Mouse (Mus musculus) hindbrain, embryonic 13.5 days (tissue): Measurements from ENCODE around the gene Dnaja3. TPM values are rescaled to one million over a fixed set of nuclear protein-coding genes. Genes with fewer than 3 reads are reported as not detected.

Experiments used
- ATAC-seq: fragments of 200-750 bp; cut with Nextera tagmentation; 2 replicates; pipeline ENCODE4 v1.8.0; 2017; ENCODE audit warnings: moderate TSS enrichment; ENCODE audit not compliant: low FRiP score
- H3K27ac ChIP-seq: fragments of 300-500 bp; sonication (generic); 2 replicates; pipeline ENCODE4 v1.5.1; 2015; ENCODE audit warnings: inconsistent platforms, mild to moderate bottlenecking, moderate library complexity
- H3K27me3 ChIP-seq: fragments of 300-500 bp; sonication (generic); 2 replicates; pipeline ENCODE4 v1.6.1; 2015; ENCODE audit warnings: mild to moderate bottlenecking, inconsistent platforms
- H3K36me3 ChIP-seq: fragments of 300-500 bp; sonication (generic); 2 replicates; pipeline ENCODE4 v1.6.1; 2015; ENCODE audit warnings: mild to moderate bottlenecking, inconsistent platforms
- H3K4me1 ChIP-seq: fragments of 300-500 bp; sonication (generic); replicated peaks from 2 replicates; pipeline ENCODE4 v1.6.1; 2015; ENCODE audit warnings: inconsistent platforms
- H3K4me2 ChIP-seq: fragments of 300-500 bp; sonication (generic); 2 replicates; pipeline ENCODE4 v1.6.1; 2015; ENCODE audit warnings: inconsistent platforms, mild to moderate bottlenecking, moderate library complexity
- H3K4me3 ChIP-seq: fragments of 300-500 bp; sonication (generic); 2 replicates; pipeline ENCODE4 v1.5.1; 2015; ENCODE audit warnings: mild to moderate bottlenecking, inconsistent platforms
- H3K9ac ChIP-seq: fragments of 300-500 bp; sonication (generic); 2 replicates; pipeline ENCODE4 v1.6.1; 2015; ENCODE audit warnings: mild to moderate bottlenecking, inconsistent platforms
- H3K9me3 ChIP-seq: fragments of 300-500 bp; sonication (generic); 2 replicates; pipeline ENCODE4 v1.6.1; 2016; ENCODE audit warnings: inconsistent platforms
- WGBS: fragments of 180-500 bp; shearing (Covaris S2); methylation state at CpG from one replicate; pipeline ENCODE4 v1.1.7; 2015; 5-methylcytosine and 5-hydroxymethylcytosine counted together
- polyA plus RNA-seq: library from polyadenylated mRNA; unstranded; fragments of >200 nt; fragmentation: Nextera tagmentation; extraction: Ambion mirVana; gene quantifications from 2 replicates; pipeline ENCODE4 v1.2.1, GENCODE M21; 2015

Dnaja3 gene
- polyA plus RNA-seq: 52.7 and 54.8 TPM in 2 replicates

DNA sequence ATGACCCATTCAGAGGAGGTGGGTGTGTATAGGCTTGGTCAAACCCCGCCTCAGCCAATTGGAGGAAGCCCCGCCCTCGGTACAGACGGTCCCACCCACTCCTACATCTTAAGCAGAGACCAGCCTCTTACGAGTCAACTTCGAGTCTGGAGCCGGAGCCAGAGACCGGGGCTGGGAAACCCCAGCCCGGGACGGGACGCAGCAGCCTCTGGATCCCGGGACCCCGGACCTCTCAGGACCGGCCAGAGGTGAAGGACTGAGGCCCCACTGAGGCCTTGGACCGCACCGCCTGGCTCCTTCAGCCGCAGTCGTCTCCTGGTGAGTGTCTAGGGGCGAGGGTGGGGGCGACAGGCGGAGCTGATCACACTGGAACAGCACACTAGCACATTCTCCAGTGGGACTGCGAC lies at the start of gene Dnaja3, which contains the start of gene Vasn:
Dnaja3 (plus strand) TSS at position 159 of the 407 bp plus-strand sequence.
Vasn (plus strand) TSS at position 111 of the 407 bp plus-strand sequence.
- ATAC-seq: peak; percentile 90
- Histone ChIP-seq H3K27me3 (no peaks in the 10 kb centered on the region), H3K4me1 (peaks cover 59% of the 10 kb centered on the region), H3K9ac (peak within 1 kb of the TSS; percentile 77), H3K9me3 (no peaks in the 10 kb centered on the region), H3K36me3 (peaks cover 14% of the 10 kb centered on the region), H3K4me3 (peak within 1 kb of the TSS; percentile 53), H3K4me2 (peak within 1 kb of the TSS; percentile 80), H3K27ac (peak within 1 kb of the TSS; percentile 70)
- WGBS: under 1% methylated on average over 22 of the region's 22 CpGs

DNA sequence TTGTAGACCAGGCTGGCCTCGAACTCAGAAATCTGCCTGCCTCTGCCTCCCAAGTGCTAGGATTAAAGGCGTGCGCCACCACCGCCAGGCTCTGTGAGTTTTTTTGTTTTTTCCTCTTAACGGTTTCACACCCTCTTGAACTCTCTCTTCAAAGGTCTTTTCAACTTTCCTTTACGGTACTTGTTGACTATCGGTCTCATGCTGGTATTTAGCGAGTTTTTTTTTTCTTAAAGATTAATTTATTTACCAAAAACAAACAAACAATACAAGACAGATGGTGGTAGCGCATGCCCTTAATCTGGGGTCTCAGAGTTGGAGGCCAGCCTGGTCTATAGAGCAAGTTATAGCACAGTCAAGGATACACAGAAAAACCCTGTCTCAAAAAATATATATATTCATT lies 49.6 kb upstream of the Dnaja3 start:
- no peak overlapping the region for H3K27ac ChIP-seq
- no peak overlapping the region for H3K9ac ChIP-seq
- H3K27me3 ChIP-seq: no peaks in the 10 kb centered on the region
- no peak for ATAC-seq
- 98% methylated on average over 9 of the region's 9 CpGs for WGBS
- H3K4me1 ChIP-seq: peaks cover 45% of the 10 kb centered on the region
- H3K9me3 ChIP-seq: no peaks in the 10 kb centered on the region
- H3K4me2 ChIP-seq: no peak overlapping the region
- H3K4me3 ChIP-seq: no peak overlapping the region
- H3K36me3 ChIP-seq: peaks cover 6% of the 10 kb centered on the region; the same call in 1 of the 2 replicates

DNA sequence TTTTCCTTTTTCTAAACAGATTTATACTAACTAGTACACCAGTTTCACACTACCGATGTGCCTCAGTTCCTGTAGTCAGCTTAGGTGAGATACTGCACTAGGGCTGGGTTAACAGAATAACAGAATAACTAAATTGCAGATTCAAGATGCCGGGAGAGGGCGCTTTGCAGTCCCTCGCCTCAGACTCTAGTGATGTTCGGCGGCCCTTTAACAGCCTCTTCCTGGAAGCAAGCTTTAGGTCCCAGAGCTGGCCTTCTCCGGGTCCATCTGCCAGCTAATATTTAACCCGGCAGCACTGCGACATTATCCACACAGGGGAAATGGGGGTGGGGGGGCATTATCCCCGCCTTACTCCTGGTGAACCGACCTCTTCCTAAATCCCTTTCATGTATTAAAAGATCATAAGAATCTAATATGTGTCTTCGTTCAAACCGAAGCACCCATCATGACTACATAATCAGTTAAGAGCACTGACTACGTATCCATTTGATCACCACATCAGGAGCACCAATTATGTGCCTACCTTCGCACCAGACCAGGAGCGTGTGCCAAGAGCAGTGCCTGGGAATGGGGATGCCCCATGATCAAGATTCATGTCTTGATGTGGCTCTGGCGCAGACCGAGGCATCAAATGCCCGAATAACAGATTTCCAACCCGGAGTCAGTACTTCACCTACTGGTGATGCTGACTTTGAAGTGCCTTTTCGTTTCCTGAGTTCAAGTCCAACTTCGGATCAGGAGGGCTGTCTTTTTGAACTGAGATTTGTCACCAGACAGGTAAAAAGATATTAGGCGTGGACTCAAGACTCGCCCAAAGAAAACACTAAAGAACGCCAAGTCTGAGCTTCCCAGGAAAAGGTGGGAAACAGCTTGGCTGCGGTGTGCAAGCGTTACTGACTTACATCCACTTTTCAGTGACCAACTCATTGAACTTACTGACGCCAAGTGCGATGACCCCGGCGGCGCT lies 46.6 kb upstream of the Dnaja3 start:
- Histone ChIP-seq H3K4me2 (peak overlapping the region; percentile 97), H3K4me3 (peak overlapping the region; percentile 84), H3K9ac (peak overlapping the region; percentile 96), H3K4me1 (peaks cover 56% of the 10 kb centered on the region), H3K27ac (peak overlapping the region; percentile 96), H3K27me3 (no peaks in the 10 kb centered on the region), H3K36me3 (peaks cover 6% of the 10 kb centered on the region; the same call in 1 of the 2 replicates), H3K9me3 (no peaks in the 10 kb centered on the region)
- WGBS: 12% methylated on average over 32 of the region's 32 CpGs
- no peak for ATAC-seq

DNA sequence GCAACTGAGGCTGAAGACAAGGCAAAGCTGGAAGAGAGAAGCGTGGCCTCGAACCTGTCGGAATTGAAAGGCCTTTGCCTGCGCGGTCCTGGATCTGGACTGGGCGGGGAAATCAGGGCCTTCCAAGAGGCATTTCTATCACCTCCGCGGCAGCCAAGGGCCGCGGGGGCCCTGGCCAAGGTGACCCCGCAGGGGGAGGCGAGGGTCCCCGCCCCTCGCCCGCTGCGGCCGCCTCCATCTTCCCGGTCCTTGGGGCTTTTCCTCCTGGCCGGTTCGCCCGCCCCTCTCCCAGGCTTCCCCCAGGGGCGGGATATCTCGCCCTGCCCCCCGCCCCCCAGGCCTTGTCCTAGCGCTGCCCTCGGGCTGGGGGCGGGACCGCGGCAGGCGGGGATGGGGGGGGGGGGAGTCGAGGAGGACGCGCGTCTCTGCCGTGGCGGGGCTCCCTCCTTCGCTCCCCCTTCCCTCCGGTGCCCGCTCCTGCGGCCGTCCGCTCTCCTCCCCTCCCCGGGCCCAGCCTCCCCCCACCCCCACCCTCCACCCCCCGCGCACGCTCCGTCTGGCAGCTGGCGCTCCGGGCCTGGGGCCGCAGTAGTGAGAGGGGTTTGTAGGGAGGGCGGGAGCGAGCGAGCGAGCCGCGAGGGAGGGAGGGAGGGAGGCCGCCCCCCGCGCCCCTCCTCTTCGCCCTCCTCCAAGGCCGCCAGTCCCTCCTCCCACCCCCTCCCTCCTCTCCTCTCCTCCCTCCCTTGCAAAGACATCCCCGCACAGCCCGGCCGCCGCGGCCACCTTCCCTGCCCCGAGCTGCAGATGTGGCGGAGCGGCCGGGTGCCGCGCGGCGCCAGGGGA lies 45.6 kb upstream of the Dnaja3 start, which contains the start of gene Glis2:
Glis2 (plus strand) TSS at position 743 of the 843 bp plus-strand sequence.
- Histone ChIP-seq H3K9ac (peak within 1 kb of the TSS; percentile 96), H3K4me1 (peaks cover 66% of the 10 kb centered on the region)
- under 1% methylated on average over 21 of the region's 74 CpGs for WGBS

DNA sequence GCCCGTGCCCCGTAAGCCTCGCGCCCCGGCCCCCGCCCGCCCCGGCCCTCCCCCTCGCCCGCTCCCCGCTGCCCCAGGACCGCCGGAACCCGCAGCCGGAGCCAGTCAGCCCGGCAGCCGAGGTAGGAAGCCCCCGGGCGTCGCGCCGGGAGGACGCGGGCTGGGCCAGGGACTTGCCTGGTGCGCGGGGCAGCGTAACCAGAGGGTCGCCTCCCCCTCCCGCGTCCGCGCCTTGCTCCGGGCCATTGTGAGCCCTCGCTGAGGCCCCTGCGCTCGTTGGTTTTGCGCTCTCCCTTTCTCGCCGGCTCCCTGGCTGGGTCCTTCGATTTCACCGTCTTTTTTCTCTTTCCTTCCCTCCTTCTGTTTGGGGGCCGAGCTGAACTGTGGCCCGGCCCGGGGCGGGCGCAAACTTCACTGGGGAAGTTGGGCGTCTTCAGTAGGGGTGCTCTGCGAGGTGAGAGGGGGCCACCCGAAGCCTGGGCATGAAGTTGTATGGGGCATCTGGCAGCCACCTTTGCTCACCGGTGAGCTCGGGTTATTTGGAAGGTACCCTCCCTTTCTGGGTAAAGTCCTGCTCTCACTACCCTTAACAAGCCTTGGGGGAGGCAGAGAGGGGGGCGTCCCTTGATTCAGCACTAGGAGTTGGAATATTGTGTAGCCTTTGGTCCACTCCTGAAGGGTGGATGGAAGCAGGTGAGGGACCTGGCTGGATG lies 44.8 kb upstream of the Dnaja3 start:
- Histone ChIP-seq H3K27me3 (no peaks in the 10 kb centered on the region), H3K36me3 (peaks cover 6% of the 10 kb centered on the region; the same call in 1 of the 2 replicates), H3K27ac (peak overlapping the region; percentile 96), H3K9ac (peak overlapping the region; percentile 96), H3K9me3 (no peaks in the 10 kb centered on the region), H3K4me1 (peaks cover 72% of the 10 kb centered on the region), H3K4me2 (peak overlapping the region; percentile 97), H3K4me3 (peak overlapping the region; percentile 84)
- 0% methylated on average over 29 of the region's 52 CpGs for WGBS
- peak; percentile 30 for ATAC-seq

More for the DNA sequence above, 45.6 kb upstream of the Dnaja3 start, which contains the start of gene Glis2:
- peak; percentile 86 for ATAC-seq
- H3K4me2 ChIP-seq: peak within 1 kb of the TSS; percentile 97
- H3K9me3 ChIP-seq: no peaks in the 10 kb centered on the region
- no peaks in the 10 kb centered on the region for H3K27me3 ChIP-seq
- H3K4me3 ChIP-seq: peak within 1 kb of the TSS; percentile 84
- H3K27ac ChIP-seq: peak within 1 kb of the TSS; percentile 96
- peaks cover 6% of the 10 kb centered on the region; the same call in 1 of the 2 replicates for H3K36me3 ChIP-seq

DNA sequence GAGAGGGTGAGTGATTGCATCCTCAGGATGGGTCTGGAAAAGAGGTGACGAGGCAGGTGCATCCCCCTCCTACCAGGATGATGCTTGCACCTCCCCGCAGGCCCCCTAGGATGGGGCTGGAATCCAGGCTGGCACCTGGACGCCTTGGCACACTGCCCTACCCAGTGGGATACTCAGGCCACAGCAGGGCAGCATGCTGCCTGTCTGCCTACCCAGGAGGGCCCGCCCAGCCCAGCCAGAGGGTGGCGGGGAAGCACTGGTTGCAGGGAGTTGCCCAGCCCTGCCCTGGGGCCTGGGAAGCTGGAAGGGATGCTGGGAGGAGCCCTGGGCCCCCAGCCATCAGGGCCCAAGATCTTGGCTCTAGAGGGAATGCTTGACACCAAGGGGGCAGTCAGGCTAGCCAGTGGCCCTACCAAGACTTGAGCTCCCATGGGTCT lies 44.2 kb upstream of the Dnaja3 start:
- peak; percentile 6; the same call in 1 of the 2 replicates for ATAC-seq
- Histone ChIP-seq H3K4me2 (peak overlapping the region; percentile 97), H3K27me3 (no peaks in the 10 kb centered on the region)

DNA sequence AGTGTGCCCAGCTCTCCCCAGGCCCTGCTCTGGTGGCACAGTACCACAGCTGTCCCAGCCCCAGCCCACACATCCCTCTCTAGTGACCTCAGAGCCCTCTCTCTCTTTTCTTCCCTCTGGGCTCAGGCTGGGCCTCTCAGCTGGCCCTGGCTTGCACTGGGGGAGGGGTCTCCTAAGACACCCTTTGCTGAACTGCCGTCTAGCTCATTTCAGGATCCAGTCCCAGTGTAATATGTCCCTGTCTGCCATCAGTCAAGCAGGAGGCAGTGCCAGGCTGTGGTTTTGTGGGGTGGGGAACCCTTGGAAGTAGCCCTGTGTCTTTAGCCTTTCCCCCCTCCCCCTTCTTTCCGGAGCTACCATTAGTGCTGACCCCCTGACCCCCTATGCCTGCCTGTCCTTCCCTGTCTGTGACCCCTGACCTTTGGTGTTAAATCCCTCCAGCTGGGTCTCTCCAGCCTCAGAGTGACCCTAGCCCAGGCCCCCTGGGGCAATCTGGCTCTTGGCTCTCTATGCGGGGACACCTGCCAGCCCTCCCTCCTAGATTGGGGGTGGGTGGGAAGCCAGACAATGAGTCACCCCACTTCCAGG lies 43.6 kb upstream of the Dnaja3 start:
- no peaks in the 10 kb centered on the region for H3K9me3 ChIP-seq
- H3K27ac ChIP-seq: peak overlapping the region; percentile 96
- peak overlapping the region; percentile 84 for H3K4me3 ChIP-seq
- no peaks in the 10 kb centered on the region for H3K27me3 ChIP-seq
- H3K9ac ChIP-seq: peak overlapping the region; percentile 96
- H3K4me2 ChIP-seq: peak overlapping the region; percentile 97
- no peaks in the 10 kb centered on the region for H3K36me3 ChIP-seq
- 3% methylated on average over 3 of the region's 3 CpGs for WGBS
- peaks cover 82% of the 10 kb centered on the region for H3K4me1 ChIP-seq
- ATAC-seq: no peak

More for the DNA sequence above, 44.2 kb upstream of the Dnaja3 start:
- peaks cover 4% of the 10 kb centered on the region; the same call in 1 of the 2 replicates for H3K36me3 ChIP-seq
- peak overlapping the region; percentile 96 for H3K9ac ChIP-seq
- WGBS: 2% methylated on average over 5 of the region's 5 CpGs
- H3K27ac ChIP-seq: peak overlapping the region; percentile 96
- H3K4me3 ChIP-seq: peak overlapping the region; percentile 84
- peaks cover 76% of the 10 kb centered on the region for H3K4me1 ChIP-seq
- H3K9me3 ChIP-seq: no peaks in the 10 kb centered on the region

DNA sequence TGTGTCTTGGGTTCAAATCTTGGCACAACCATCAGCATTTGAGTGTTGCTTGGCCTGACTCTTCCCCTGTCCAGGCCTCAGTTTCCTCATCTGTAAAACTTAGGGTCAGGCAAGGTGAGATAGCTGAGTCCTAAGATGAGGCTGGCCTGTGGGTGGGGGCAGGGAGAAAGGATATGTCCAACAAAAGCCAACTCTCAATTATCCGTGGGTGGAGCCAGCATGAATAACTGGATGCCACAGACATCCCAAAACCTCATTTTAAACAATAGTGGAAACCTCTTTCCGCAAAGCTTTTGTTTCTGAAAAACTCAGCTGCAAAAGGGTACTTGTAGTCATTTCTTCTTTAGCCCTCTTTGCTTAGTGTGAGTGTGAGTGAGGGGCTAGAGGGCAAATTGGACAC lies 43.0 kb upstream of the Dnaja3 start:
- Histone ChIP-seq H3K36me3 (no peaks in the 10 kb centered on the region), H3K27ac (peak overlapping the region; percentile 96), H3K4me1 (peaks cover 85% of the 10 kb centered on the region), H3K9ac (peak overlapping the region; percentile 96), H3K4me2 (peak overlapping the region; percentile 97), H3K4me3 (peak overlapping the region; percentile 84), H3K27me3 (no peaks in the 10 kb centered on the region), H3K9me3 (no peaks in the 10 kb centered on the region)
- WGBS: 24% methylated on average over 2 of the region's 2 CpGs
- ATAC-seq: no peak

DNA sequence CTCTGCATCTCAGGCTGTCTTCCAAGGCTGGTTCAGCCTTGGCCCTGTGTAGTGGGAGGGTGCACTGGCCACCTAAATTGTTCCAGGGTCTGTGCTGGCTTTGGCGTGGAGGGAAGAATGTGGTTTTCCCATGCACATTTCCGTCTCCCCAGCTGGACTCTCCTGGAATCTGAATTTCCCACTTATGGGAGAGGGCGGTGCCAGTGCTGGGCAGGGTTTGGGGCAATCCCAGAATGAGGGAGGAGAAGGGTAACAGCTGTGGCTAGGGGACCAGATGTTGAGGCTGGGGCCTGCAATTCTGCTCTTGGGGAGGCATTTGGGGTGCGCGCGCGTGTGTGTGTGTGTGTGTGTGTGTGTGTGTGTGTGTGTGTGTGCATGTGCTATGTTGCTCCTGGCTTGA lies 42.5 kb upstream of the Dnaja3 start:
- Histone ChIP-seq H3K4me2 (peak overlapping the region; percentile 97), H3K4me3 (peak overlapping the region; percentile 84), H3K9me3 (no peaks in the 10 kb centered on the region), H3K4me1 (peaks cover 85% of the 10 kb centered on the region), H3K27ac (peak overlapping the region; percentile 75; the same call in 1 of the 2 replicates), H3K36me3 (no peaks in the 10 kb centered on the region), H3K9ac (peak overlapping the region; percentile 96), H3K27me3 (no peaks in the 10 kb centered on the region)
- 59% methylated on average over 7 of the region's 7 CpGs for WGBS
- no peak for ATAC-seq

DNA sequence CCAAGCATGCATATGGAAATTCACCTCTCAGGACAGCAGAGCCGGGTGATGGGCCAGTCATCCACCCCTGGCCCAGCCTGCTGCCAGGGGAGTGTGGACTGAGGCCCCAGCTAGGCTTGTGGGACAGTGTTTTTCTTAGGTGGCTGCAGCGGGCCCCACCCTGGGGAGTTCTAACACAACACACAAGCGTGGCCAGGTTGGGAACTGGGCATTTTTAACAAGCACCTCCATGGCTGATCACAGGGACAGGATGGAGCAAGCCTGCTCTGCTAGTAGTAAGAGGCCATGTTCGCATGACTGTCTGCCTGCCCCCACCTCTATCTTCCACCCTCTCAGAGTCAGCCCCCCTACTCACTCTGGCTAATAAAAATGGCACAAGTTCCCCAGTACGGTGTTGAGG lies 41.7 kb upstream of the Dnaja3 start:
- Histone ChIP-seq H3K36me3 (no peaks in the 10 kb centered on the region), H3K4me3 (no peak overlapping the region; the same call in 1 of the 2 replicates), H3K9me3 (no peaks in the 10 kb centered on the region), H3K4me1 (peaks cover 85% of the 10 kb centered on the region), H3K9ac (peak overlapping the region; percentile 96), H3K27ac (peak overlapping the region; percentile 75), H3K27me3 (no peaks in the 10 kb centered on the region), H3K4me2 (peak overlapping the region; percentile 97)
- 54% methylated on average over 5 of the region's 5 CpGs for WGBS
- ATAC-seq: no peak
